Mouse (Mus musculus) kidney, adult 2 months (tissue): ENCODE measurements at regions not wholly inside any gene's neighbourhood (a gene's known extent, or its start where the extent isn't known, plus 50 kb on each side); places are given as distances from the start of the nearest gene placed in this dataset.

Source experiments
- CTCF ChIP-seq: fragments of 200-500 bp; conservative IDR thresholded peaks from 2 replicates; pipeline ENCODE4 v1.5.1; 2011; ENCODE audit warnings: low read depth, mild to moderate bottlenecking, control low read depth, low read length, moderate library complexity, mixed read lengths; ENCODE audit not compliant: insufficient read depth, insufficient read length
- POLR2A ChIP-seq: fragments of 200-500 bp; IDR thresholded peaks from one replicate; pipeline ENCODE4 v1.6.1; 2011; ENCODE audit warnings: low read depth, low read length, control low read depth

- TF ChIP-seq CTCF (no peak), POLR2A (no peak)
Measured at GRCm38 (mm10) chr16:77685651-77686190, 83.8 kb upstream of the Gm11146 start.
